Mouse (Mus musculus): ENCODE results near the gene Sumo1. TPM values are rescaled to one million over a fixed set of nuclear protein-coding genes. Genes with fewer than 3 reads are reported as not detected.

Sumo1 gene
- polyA plus RNA-seq, 1 experiment from 2014 or later: 186 TPM

- H3K9me3 ChIP-seq (replicated peaks): no peaks in the 10 kb centered on the region
- DNase-seq (no peak), ATAC-seq (ENCODE audit: low read depth) (no peak)
- no peak overlapping the region for H3K4me3 ChIP-seq (replicated peaks)
- no peaks in the 10 kb centered on the region for H3K36me3 ChIP-seq
- no peak overlapping the region for H3K4me2 ChIP-seq
- no peaks in the 10 kb centered on the region for H3K27me3 ChIP-seq
- H3K27ac ChIP-seq: no peak overlapping the region
- no peaks in the 10 kb centered on the region; the same call in 1 of the 2 replicates for H3K4me1 ChIP-seq (replicated peaks)
- WGBS (ENCODE audit: insufficient replicate concordance): 58% methylated on average over 5 of the region's 5 CpGs
- no peak overlapping the region for H3K9ac ChIP-seq
These were observed 61.7 kb downstream of the Sumo1 start for GRCm38 (mm10) chr1:59608920-59609319.

- Histone ChIP-seq H3K27ac (no peak overlapping the region), H3K9ac (no peak overlapping the region), H3K4me3 (replicated peaks) (no peak overlapping the region), H3K36me3 (no peaks in the 10 kb centered on the region), H3K4me1 (replicated peaks) (no peaks in the 10 kb centered on the region; the same call in 1 of the 2 replicates), H3K9me3 (replicated peaks) (no peaks in the 10 kb centered on the region), H3K4me2 (no peak overlapping the region), H3K27me3 (no peaks in the 10 kb centered on the region)
- no peak for DNase-seq
- ATAC-seq (ENCODE audit: low read depth): no peak
- 68% methylated on average over 7 of the region's 7 CpGs for WGBS (ENCODE audit: insufficient replicate concordance)
These were observed 62.4 kb downstream of the Sumo1 start for GRCm38 (mm10) chr1:59608125-59608762.

- DNase-seq (no peak), ATAC-seq (ENCODE audit: low read depth) (no peak)
- Histone ChIP-seq H3K9ac (no peak overlapping the region), H3K4me3 (replicated peaks) (no peak overlapping the region), H3K36me3 (no peaks in the 10 kb centered on the region), H3K4me1 (replicated peaks) (no peaks in the 10 kb centered on the region; the same call in 1 of the 2 replicates), H3K4me2 (no peak overlapping the region), H3K27ac (no peak overlapping the region), H3K27me3 (peaks cover 3% of the 10 kb centered on the region; the same call in 1 of the 2 replicates), H3K9me3 (replicated peaks) (no peaks in the 10 kb centered on the region)
- WGBS (ENCODE audit: insufficient replicate concordance): 54% methylated on average over 7 of the region's 7 CpGs
These were observed 63.6 kb downstream of the Sumo1 start for GRCm38 (mm10) chr1:59607071-59607470.

GRCm38 (mm10) chr1:59606479-59606878, 64.2 kb downstream of the Sumo1 start:
- 76% methylated on average over 13 of the region's 13 CpGs for WGBS (ENCODE audit: insufficient replicate concordance)

GRCm38 (mm10) chr1:59603893-59604292, 66.7 kb downstream of the Sumo1 start:
- no peaks in the 10 kb centered on the region; the same call in 1 of the 2 replicates for H3K4me1 ChIP-seq (replicated peaks)
- 31% methylated on average over 11 of the region's 11 CpGs for WGBS (ENCODE audit: insufficient replicate concordance)
- no peaks in the 10 kb centered on the region for H3K36me3 ChIP-seq
- H3K27ac ChIP-seq: no peak overlapping the region
- H3K4me2 ChIP-seq: 0 out of 2 replicates have a peak overlapping the region, but pooled peaks have one; percentile 8
- peaks cover 3% of the 10 kb centered on the region; the same call in 1 of the 2 replicates for H3K27me3 ChIP-seq
- H3K9ac ChIP-seq: no peak overlapping the region
- H3K9me3 ChIP-seq (replicated peaks): no peaks in the 10 kb centered on the region
- no peak overlapping the region for H3K4me3 ChIP-seq (replicated peaks)
- no peak for ATAC-seq (ENCODE audit: low read depth)
- no peak for DNase-seq

More at GRCm38 (mm10) chr1:59606479-59606878, 64.2 kb downstream of the Sumo1 start:
- H3K4me1 ChIP-seq (replicated peaks): no peaks in the 10 kb centered on the region; the same call in 1 of the 2 replicates
- no peak for ATAC-seq (ENCODE audit: low read depth)
- H3K36me3 ChIP-seq: no peaks in the 10 kb centered on the region
- peaks cover 3% of the 10 kb centered on the region; the same call in 1 of the 2 replicates for H3K27me3 ChIP-seq
- no peak overlapping the region for H3K4me3 ChIP-seq (replicated peaks)
- H3K9ac ChIP-seq: no peak overlapping the region
- DNase-seq: no peak
- H3K9me3 ChIP-seq (replicated peaks): no peaks in the 10 kb centered on the region
- H3K27ac ChIP-seq: no peak overlapping the region
- H3K4me2 ChIP-seq: no peak overlapping the region

GRCm38 (mm10) chr1:59603417-59603712, 67.3 kb downstream of the Sumo1 start:
- H3K4me3 ChIP-seq (replicated peaks): no peak overlapping the region
- ATAC-seq (ENCODE audit: low read depth) (no peak), DNase-seq (no peak)
- H3K36me3 ChIP-seq: no peaks in the 10 kb centered on the region
- H3K27ac ChIP-seq: no peak overlapping the region
- H3K4me2 ChIP-seq: no peak overlapping the region
- no peak overlapping the region for H3K9ac ChIP-seq
- peaks cover 3% of the 10 kb centered on the region for H3K27me3 ChIP-seq
- H3K9me3 ChIP-seq (replicated peaks): no peaks in the 10 kb centered on the region
- WGBS (ENCODE audit: insufficient replicate concordance): 48% methylated on average over 2 of the region's 2 CpGs
- H3K4me1 ChIP-seq (replicated peaks): no peaks in the 10 kb centered on the region; the same call in 1 of the 2 replicates

GRCm38 (mm10) chr1:59602531-59603416, 67.9 kb downstream of the Sumo1 start:
- Histone ChIP-seq H3K36me3 (no peaks in the 10 kb centered on the region), H3K9ac (no peak overlapping the region), H3K4me3 (replicated peaks) (no peak overlapping the region), H3K27ac (no peak overlapping the region), H3K27me3 (peaks cover 3% of the 10 kb centered on the region), H3K9me3 (replicated peaks) (no peaks in the 10 kb centered on the region), H3K4me1 (replicated peaks) (no peaks in the 10 kb centered on the region; the same call in 1 of the 2 replicates), H3K4me2 (no peak overlapping the region)
- ATAC-seq (ENCODE audit: low read depth) (no peak), DNase-seq (no peak)
- WGBS (ENCODE audit: insufficient replicate concordance): 43% methylated on average over 11 of the region's 11 CpGs

- Histone ChIP-seq H3K9ac (no peak overlapping the region), H3K9me3 (replicated peaks) (no peaks in the 10 kb centered on the region), H3K27me3 (peaks cover 27% of the 10 kb centered on the region), H3K36me3 (no peaks in the 10 kb centered on the region), H3K4me3 (replicated peaks) (no peak overlapping the region), H3K27ac (no peak overlapping the region), H3K4me1 (replicated peaks) (peaks cover 9% of the 10 kb centered on the region), H3K4me2 (no peak overlapping the region)
- DNase-seq (no peak), ATAC-seq (ENCODE audit: low read depth) (no peak)
- 51% methylated on average over 9 of the region's 9 CpGs for WGBS (ENCODE audit: insufficient replicate concordance)
These were observed 75.0 kb downstream of the Sumo1 start for GRCm38 (mm10) chr1:59595609-59596008.

- DNase-seq: no peak
- WGBS (ENCODE audit: insufficient replicate concordance): 71% methylated on average over 11 of the region's 11 CpGs
- peaks cover 27% of the 10 kb centered on the region for H3K27me3 ChIP-seq
These were observed 75.9 kb downstream of the Sumo1 start for GRCm38 (mm10) chr1:59594586-59595266.

GRCm38 (mm10) chr1:59593622-59594035, 77.0 kb downstream of the Sumo1 start:
- WGBS (ENCODE audit: insufficient replicate concordance): 39% methylated on average over 2 of the region's 2 CpGs

More at GRCm38 (mm10) chr1:59594586-59595266, 75.9 kb downstream of the Sumo1 start:
- no peak overlapping the region for H3K4me2 ChIP-seq
- H3K9me3 ChIP-seq (replicated peaks): no peaks in the 10 kb centered on the region
- no peak overlapping the region for H3K4me3 ChIP-seq (replicated peaks)
- peaks cover 9% of the 10 kb centered on the region for H3K4me1 ChIP-seq (replicated peaks)
- H3K36me3 ChIP-seq: no peaks in the 10 kb centered on the region
- no peak for ATAC-seq (ENCODE audit: low read depth)
- no peak overlapping the region for H3K27ac ChIP-seq
- no peak overlapping the region for H3K9ac ChIP-seq

GRCm38 (mm10) chr1:59592876-59593275, 77.8 kb downstream of the Sumo1 start:
- no peak for ATAC-seq (ENCODE audit: low read depth)
- no peak overlapping the region for H3K9ac ChIP-seq
- H3K4me3 ChIP-seq (replicated peaks): no peak overlapping the region
- 32% methylated on average over 12 of the region's 12 CpGs for WGBS (ENCODE audit: insufficient replicate concordance)
- DNase-seq: no peak
- no peak overlapping the region for H3K27ac ChIP-seq
- peak overlapping the region; percentile 37 for H3K4me2 ChIP-seq
- H3K36me3 ChIP-seq: no peaks in the 10 kb centered on the region
- peaks cover 27% of the 10 kb centered on the region for H3K27me3 ChIP-seq
- H3K4me1 ChIP-seq (replicated peaks): peaks cover 9% of the 10 kb centered on the region
- no peaks in the 10 kb centered on the region for H3K9me3 ChIP-seq (replicated peaks)

More at GRCm38 (mm10) chr1:59593622-59594035, 77.0 kb downstream of the Sumo1 start:
- peaks cover 9% of the 10 kb centered on the region for H3K4me1 ChIP-seq (replicated peaks)
- H3K9ac ChIP-seq: no peak overlapping the region
- H3K36me3 ChIP-seq: no peaks in the 10 kb centered on the region
- no peak overlapping the region for H3K27ac ChIP-seq
- H3K4me3 ChIP-seq (replicated peaks): no peak overlapping the region
- H3K4me2 ChIP-seq: no peak overlapping the region
- no peak for DNase-seq
- ATAC-seq (ENCODE audit: low read depth): no peak
- no peaks in the 10 kb centered on the region for H3K9me3 ChIP-seq (replicated peaks)
- H3K27me3 ChIP-seq: peaks cover 27% of the 10 kb centered on the region
